Mouse (Mus musculus) spleen, postnatal 10 days (tissue): ENCODE measurements around the gene Nup43.

Experiments used
- DNase-seq, 2 experiments: peaks; one replicate each; pipeline ENCODE4 v3.0.0; 2021 to 2022; ENCODE audit warnings: low spot score in 2 of 2

The Nup43 gene

DNA sequence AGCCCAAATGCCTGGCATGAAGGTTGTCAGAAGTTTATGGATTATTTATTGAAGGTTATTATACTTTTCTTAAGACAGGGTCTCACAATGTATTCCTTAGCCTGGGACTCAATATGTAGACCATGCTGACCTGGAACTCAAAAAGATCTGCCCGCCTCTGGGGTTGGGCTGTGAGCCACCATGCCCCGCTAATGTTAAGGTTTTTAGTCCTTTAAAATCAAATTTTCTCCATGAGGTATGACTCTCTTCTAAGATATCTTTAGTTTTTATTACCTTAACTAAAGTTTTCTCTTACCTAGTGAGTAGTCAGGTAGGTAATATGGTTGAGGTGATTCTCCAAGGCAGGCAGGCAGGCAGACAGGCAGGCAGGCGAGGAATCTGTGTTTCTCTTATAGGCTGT lies 14.9 kb downstream of the Nup43 start:
- no peak for DNase-seq

DNA sequence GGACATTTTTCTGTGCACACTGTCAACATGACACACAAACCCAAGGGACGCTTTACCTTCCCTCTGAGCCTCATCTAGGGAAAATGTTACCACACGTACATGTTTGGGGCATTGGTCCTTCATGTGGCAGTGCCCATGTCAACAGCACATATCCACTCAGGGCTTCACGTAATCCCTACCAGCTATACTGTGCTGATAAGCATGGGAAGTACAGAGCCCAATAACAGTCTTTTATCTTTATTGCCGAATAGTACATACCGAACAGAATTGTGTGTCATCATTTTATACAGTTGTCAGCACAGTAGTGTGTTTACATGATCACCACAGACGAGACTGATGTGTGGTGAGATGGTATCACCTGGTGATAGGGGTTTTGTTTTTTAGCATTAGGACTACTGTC lies 19.6 kb downstream of the Nup43 start:
- DNase-seq = no peak

DNA sequence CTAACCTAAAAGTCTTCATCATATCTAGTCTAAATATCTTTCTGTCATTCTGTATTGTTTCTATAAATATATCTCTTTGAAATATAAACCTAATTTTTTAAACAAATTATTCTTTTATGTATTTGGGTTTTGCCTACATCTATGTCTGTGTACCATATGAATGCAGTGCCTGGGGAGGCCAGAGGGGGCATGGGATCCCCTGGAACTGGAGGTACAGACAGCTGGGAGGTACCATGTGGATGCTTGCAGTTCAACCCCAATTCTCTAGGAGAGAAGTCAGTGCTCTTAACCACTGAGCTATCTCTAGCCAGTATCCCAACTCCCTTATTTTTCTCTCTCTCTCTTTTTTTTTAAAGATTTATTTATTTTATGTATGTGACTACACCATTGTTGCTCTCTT lies 28.0 kb downstream of the Nup43 start:
- peak in 1 of 2 experiments; percentile 46 for DNase-seq

DNA sequence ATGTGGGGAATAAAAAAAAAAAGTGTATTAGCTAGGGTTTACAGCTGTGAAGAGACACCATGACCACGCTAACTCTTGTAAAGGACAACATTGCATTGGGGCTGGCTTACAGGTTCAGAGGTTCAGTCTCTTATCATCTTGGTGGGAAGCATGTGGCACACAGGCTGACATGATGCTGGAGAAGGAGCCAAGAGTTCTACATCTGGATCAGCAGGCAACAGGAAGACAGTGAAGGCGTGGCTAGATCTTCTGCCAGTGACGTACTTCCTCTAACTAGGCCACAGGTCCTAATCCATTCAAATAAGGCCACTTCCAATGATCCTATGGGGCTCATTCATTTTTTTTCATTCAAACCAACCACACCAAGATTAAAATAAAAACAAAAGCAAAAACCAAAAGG lies 32.8 kb downstream of the Nup43 start:
- DNase-seq = no peak

DNA sequence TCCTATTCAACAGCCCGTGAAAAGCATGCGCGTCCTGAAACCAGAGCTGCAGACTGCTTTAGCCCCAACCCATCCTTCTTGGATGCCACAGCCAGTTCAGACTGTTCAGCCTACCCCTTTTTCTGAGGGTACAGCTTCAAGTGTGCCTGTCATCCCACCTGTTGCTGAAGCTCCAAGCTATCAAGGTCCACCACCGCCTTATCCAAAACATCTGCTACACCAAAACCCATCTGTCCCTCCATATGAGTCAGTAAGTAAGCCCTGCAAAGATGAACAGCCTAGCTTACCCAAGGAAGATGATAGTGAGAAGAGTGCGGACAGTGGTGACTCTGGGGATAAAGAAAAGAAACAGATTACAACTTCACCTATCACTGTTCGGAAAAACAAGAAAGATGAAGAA lies 35.3 kb downstream of the Nup43 start:
- no peak for DNase-seq

DNA sequence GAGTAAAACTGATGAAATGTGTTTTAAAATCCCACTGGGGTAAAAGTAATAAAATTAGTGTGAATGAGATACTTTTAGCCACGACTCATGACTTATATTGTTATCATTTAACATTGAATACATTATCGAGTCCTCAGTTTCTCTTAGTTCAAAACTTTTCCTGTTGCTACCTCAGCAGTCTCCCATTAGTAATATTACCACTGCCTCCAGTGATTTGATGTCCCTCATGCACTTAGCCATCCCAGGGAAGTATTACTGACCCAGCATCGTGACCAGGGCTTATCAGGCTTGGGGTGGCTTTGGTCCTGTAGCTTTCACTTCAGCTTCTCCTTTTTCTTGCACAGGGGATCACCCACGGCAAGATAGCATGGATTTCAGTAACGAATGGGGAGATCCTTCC lies 42.8 kb downstream of the Nup43 start:
- DNase-seq = no peak

- DNase-seq = no peak
These were observed 45.2 kb downstream of the Nup43 start for GRCm38 (mm10) chr10:7712506-7712905.

DNA sequence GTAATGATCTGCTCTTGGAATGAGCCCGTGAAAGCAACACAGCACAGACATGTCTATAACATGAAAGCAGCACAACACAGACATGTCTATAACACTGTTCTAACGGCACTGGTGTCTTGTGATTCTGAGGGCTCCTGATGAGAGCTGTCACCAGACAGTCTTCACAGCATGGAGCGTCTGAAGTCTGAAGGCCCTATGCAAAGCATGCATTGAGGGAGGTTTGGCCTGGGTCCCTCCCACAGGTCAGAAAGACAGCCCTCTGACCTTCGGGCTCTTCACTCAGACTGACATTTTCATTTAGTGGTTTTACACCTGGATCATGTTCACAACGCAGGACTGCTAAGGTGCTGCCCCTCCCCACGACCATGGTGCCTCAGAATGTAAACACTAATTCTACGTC lies 47.8 kb downstream of the Nup43 start:
- DNase-seq = no peak

DNA sequence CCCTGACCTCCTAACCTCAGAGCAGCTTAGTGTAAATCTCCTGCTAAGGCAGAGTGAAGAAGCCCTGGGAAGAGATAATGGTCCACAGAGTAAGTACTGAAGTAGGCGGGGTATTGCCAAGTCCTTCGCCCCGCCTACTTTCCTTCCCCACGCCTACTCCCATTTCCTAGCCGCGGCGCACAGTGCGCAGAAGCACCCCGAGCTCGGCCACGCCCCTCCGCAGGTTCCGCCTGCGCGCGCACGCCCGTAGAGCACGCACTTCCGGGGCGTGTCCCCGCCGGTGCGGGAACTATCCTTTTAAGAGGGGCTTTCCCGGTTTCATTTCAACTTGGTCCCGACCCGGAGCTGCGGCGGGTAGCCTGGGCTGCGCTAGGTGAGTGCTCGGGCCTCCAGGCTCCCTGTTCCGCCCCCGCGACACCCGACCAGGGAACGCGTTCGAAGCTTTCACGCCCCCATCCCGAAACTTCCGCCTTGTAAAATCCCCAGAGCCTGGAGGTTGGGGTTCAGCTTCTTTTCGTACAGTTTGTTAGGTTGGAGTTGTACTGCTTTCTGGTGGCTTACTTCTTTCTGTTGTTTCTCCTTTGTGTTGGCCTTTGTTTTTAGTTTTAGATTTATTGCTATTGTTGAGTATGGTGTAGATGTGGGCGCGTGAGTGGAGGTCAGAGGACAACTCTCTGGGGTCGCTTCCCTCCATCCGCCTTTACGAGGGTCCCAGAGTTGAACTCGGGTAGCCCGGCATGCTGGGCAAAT lies 58.6 kb downstream of the Nup43 start, which contains the start of gene Katna1:
TSS of gene Katna1 (plus strand) at position 250 of the 750 bp plus-strand sequence.
- DNase-seq = peak; percentile 90 to 97

GRCm38 (mm10) chr10:7726501-7726812 lies 59.2 kb downstream of the Nup43 start:
- no peak for DNase-seq

- DNase-seq = no peak
These were observed 59.7 kb downstream of the Nup43 start for GRCm38 (mm10) chr10:7727011-7727410.
